Mouse (Mus musculus) liver, embryonic 11.5 days (tissue): ENCODE data around the gene Ltb4r2. TPM values are rescaled to one million over a fixed set of nuclear protein-coding genes. Genes with fewer than 3 reads are reported as not detected.
A peak's percentile ranks its signal among the peaks of the same experiment; 100 is the strongest.

Source experiments
- ATAC-seq: fragments of 200-750 bp; cut with Nextera tagmentation; replicated peaks from 2 replicates; pipeline ENCODE4 v1.8.0; 2017; ENCODE audit warnings: moderate number of reproducible peaks, mild to moderate bottlenecking, moderate TSS enrichment, moderate library complexity; ENCODE audit not compliant: low FRiP score
- DNase-seq: peaks from one replicate; pipeline ENCODE4 v3.0.0-alpha.2; 2017; ENCODE audit warnings: low spot score
- H3K27ac ChIP-seq: fragments of 300-500 bp; sonication (generic); 2 replicates; pipeline ENCODE4 v1.5.1; 2014; ENCODE audit warnings: mild to moderate bottlenecking, low read depth, low read length, control low read depth
- H3K27me3 ChIP-seq: fragments of 300-500 bp; sonication (generic); replicated peaks from 2 replicates; pipeline ENCODE4 v1.6.1; 2014; ENCODE audit warnings: low read length, mixed read lengths; ENCODE audit not compliant: control insufficient read depth, insufficient read depth
- H3K36me3 ChIP-seq: fragments of 300-500 bp; sonication (generic); 2 replicates; pipeline ENCODE4 v1.6.1; 2014; ENCODE audit warnings: mild to moderate bottlenecking, low read length, moderate library complexity, mixed read lengths; ENCODE audit not compliant: control insufficient read depth, insufficient read depth
- H3K4me1 ChIP-seq: fragments of 300-500 bp; sonication (generic); replicated peaks from 2 replicates; pipeline ENCODE4 v1.6.1; 2014; ENCODE audit warnings: low read length, mixed read lengths; ENCODE audit not compliant: control insufficient read depth, insufficient read depth
- H3K4me2 ChIP-seq: fragments of 300-500 bp; sonication (generic); 2 replicates; pipeline ENCODE4 v1.6.1; 2014; ENCODE audit warnings: mild to moderate bottlenecking, control low read depth, moderate library complexity
- H3K4me3 ChIP-seq: fragments of 300-500 bp; sonication (generic); 2 replicates; pipeline ENCODE4 v1.5.1; 2014; ENCODE audit warnings: low read depth, low read length, control low read depth
- H3K9ac ChIP-seq: fragments of 300-500 bp; sonication (generic); 2 replicates; pipeline ENCODE4 v1.6.1; 2014; ENCODE audit warnings: low read depth, low read length, control low read depth
- H3K9me3 ChIP-seq: fragments of 300-500 bp; sonication (generic); 2 replicates; pipeline ENCODE4 v1.6.1; 2016; ENCODE audit warnings: low read length, inconsistent platforms, mixed read lengths; ENCODE audit not compliant: control insufficient read depth
- WGBS: fragments of 180-500 bp; shearing (Covaris S2); extraction: QIAGEN DNeasy Blood & Tissue Kit; methylation state at CpG from one replicate; pipeline ENCODE4 v1.1.7; 2014; 5-methylcytosine and 5-hydroxymethylcytosine counted together
- polyA plus RNA-seq: library from polyadenylated mRNA; unstranded; fragments of >200 nt; fragmentation: Nextera tagmentation; extraction: Ambion mirVana; gene quantifications from 2 replicates; pipeline ENCODE4 v1.2.1, GENCODE M21; 2014

Gene Ltb4r2
- polyA plus RNA-seq, 1 experiment from 2014 or later = 1.8 TPM

DNA sequence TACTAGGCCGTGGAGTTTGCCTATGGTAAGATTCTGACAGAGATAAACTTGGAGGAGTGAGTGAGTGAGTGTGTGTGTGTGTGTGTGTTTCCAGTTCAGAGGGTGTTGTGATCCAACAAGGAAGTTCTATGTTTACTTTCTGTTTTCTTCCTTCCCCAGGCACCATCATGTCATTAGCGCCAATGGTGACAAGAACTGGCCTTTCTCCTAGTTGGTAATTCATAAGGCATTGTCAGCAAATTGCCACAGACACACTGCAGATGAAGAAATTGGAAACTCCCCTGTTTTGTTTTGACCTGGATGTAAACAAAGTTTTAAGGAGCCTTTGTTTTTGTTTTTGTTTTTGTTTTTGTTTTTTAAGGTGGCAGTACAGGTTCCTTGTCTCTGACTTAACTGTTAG, 32.2 kb downstream of the Ltb4r2 start:
- H3K27me3 ChIP-seq = no peaks in the 10 kb centered on the region
- H3K4me2 ChIP-seq = no peak overlapping the region
- peaks cover 9% of the 10 kb centered on the region for H3K4me1 ChIP-seq
- H3K9me3 ChIP-seq = no peaks in the 10 kb centered on the region
- no peak for ATAC-seq
- no peaks in the 10 kb centered on the region for H3K36me3 ChIP-seq
- H3K4me3 ChIP-seq = no peak overlapping the region
- H3K9ac ChIP-seq = no peak overlapping the region
- WGBS = 46% methylated on average over 2 of the region's 2 CpGs
- H3K27ac ChIP-seq = no peak overlapping the region
- DNase-seq = no peak

DNA sequence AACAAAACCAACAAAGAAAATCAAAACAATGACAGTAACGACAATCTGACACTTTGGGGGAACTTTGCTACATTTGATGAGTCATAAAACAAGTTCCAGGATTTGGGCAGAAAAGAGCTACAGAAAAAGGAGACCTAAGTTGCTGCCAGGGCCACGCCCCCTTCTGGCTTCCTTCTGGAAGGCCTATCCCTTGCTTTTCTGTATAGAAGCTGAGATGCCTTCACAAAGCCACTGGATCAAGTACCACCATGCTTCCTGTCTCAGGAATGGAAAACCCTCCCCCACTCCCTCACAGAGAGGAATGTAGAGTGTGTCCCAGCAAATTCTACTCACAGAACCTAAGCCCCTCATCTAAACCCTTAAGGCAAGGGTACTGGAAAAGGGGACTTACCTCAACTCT, 32.7 kb downstream of the Ltb4r2 start:
- no peak for DNase-seq
- no peaks in the 10 kb centered on the region for H3K36me3 ChIP-seq
- ATAC-seq = no peak
- no peaks in the 10 kb centered on the region for H3K9me3 ChIP-seq
- H3K4me2 ChIP-seq = no peak overlapping the region
- H3K4me1 ChIP-seq = peaks cover 9% of the 10 kb centered on the region
- H3K4me3 ChIP-seq = no peak overlapping the region
- no peak overlapping the region for H3K9ac ChIP-seq
- no peak overlapping the region for H3K27ac ChIP-seq
- H3K27me3 ChIP-seq = no peaks in the 10 kb centered on the region
- WGBS = 53% methylated on average over 2 of the region's 2 CpGs

DNA sequence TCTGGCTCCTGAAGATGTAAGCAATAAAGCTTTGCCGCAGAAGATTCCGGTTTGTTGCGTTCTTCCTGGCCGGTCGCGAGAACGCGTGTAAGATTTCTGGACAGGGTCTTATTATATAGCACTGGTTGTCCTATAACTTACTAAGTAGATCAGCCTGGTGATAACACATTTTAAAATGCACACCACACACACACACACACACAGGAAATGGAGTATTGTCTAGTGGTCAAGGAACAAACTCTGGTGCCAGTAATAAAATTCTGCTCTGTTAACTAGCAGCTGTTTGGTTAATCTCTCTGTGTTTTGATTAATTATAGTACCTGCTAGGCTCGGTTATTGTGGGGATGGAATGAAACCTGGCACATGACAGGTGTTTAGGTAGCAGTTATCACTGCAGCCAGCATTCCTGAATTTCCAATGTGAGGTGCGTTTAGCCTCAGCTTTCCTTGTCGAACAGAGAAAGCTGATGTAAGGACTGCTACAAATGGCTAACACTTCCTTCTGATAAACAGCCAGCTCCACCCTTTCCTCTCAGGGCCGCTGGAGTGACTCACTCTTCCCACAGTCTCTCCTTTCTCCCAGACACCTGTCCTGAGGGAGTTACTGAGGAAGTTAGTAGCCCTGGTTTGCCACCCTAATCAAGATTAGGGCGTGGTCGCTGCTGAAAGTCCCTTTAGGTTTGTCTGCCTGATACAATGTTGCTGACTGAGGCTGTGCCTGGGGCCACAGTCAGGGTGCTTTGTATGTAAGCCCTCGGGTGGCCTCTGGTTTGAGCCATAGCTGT, 34.3 kb downstream of the Ltb4r2 start:
- Histone ChIP-seq H3K27ac (no peak overlapping the region), H3K9me3 (no peaks in the 10 kb centered on the region), H3K4me1 (peaks cover 9% of the 10 kb centered on the region), H3K36me3 (no peaks in the 10 kb centered on the region), H3K4me3 (no peak overlapping the region), H3K9ac (no peak overlapping the region), H3K4me2 (peak overlapping the region; percentile 1; the same call in 1 of the 2 replicates), H3K27me3 (no peaks in the 10 kb centered on the region)
- 67% methylated on average over 15 of the region's 15 CpGs for WGBS
- ATAC-seq (no peak), DNase-seq (no peak)

Other genes with a start within 250 kb of the Ltb4r2 start
- not detected in 2 replicates for gene Nrl, start 236.4 kb upstream of the Ltb4r2 start, polyA plus RNA-seq
- gene Pck2, start 221.2 kb upstream of the Ltb4r2 start, polyA plus RNA-seq = 49.8 and 50.9 TPM in 2 replicates
- gene Dcaf11, start 201.4 kb upstream of the Ltb4r2 start, polyA plus RNA-seq = 72.1 and 73.6 TPM in 2 replicates
- gene A730061H03Rik, start 201.0 kb upstream of the Ltb4r2 start, polyA plus RNA-seq = 2.3 and 3.3 TPM in 2 replicates
- 2.2 and 2.6 TPM in 2 replicates for gene Fitm1, start 185.8 kb upstream of the Ltb4r2 start, polyA plus RNA-seq
- gene Psme1, start 183.3 kb upstream of the Ltb4r2 start, polyA plus RNA-seq = 172 and 177 TPM in 2 replicates
- 44.5 and 46.2 TPM in 2 replicates for gene Emc9, start 176.1 kb upstream of the Ltb4r2 start, polyA plus RNA-seq
- 256 and 277 TPM in 2 replicates for gene Psme2, start 170.3 kb upstream of the Ltb4r2 start, polyA plus RNA-seq
- gene Rnf31, start 169.7 kb upstream of the Ltb4r2 start, polyA plus RNA-seq = 21.2 and 23.1 TPM in 2 replicates
- gene Irf9, start 157.9 kb upstream of the Ltb4r2 start, polyA plus RNA-seq = 11.6 and 13.0 TPM in 2 replicates
- gene Rec8, start 143.4 kb upstream of the Ltb4r2 start, polyA plus RNA-seq = 2.8 and 5.2 TPM in 2 replicates
- 90.1 and 92.1 TPM in 2 replicates for gene Ipo4, start 125.5 kb upstream of the Ltb4r2 start, polyA plus RNA-seq
- gene Gm49378, start 123.5 kb upstream of the Ltb4r2 start, polyA plus RNA-seq = 2.7 and 2.8 TPM in 2 replicates
- 79.8 and 83.8 TPM in 2 replicates for gene Tm9sf1, start 117.6 kb upstream of the Ltb4r2 start, polyA plus RNA-seq
- gene Tssk4, start 111.2 kb upstream of the Ltb4r2 start, polyA plus RNA-seq = 0.47 and 0.49 TPM in 2 replicates
- 40.2 and 43.8 TPM in 2 replicates for gene Mdp1, start 100.9 kb upstream of the Ltb4r2 start, polyA plus RNA-seq
- 54.9 and 58.0 TPM in 2 replicates for gene Gmpr2, start 89.5 kb upstream of the Ltb4r2 start, polyA plus RNA-seq
- 489 and 507 TPM in 2 replicates for gene Nedd8, start 89.3 kb upstream of the Ltb4r2 start, polyA plus RNA-seq
- gene Tinf2, start 79.6 kb upstream of the Ltb4r2 start, polyA plus RNA-seq = 42.3 and 44.9 TPM in 2 replicates
- 3.0 and 3.3 TPM in 2 replicates for gene Tgm1, start 47.5 kb upstream of the Ltb4r2 start, polyA plus RNA-seq
- gene Rabggta, start 39.2 kb upstream of the Ltb4r2 start, polyA plus RNA-seq = 22.8 and 24.0 TPM in 2 replicates
- 48.8 and 53.9 TPM in 2 replicates for gene Dhrs1, start 15.7 kb upstream of the Ltb4r2 start, polyA plus RNA-seq
- gene Nop9, start 15.7 kb upstream of the Ltb4r2 start, polyA plus RNA-seq = 70.6 and 76.1 TPM in 2 replicates
- 8.9 and 9.1 TPM in 2 replicates for gene Cideb, start 3.0 kb upstream of the Ltb4r2 start, polyA plus RNA-seq
- gene Ltb4r1, start 4.5 kb downstream of the Ltb4r2 start, polyA plus RNA-seq = 1.6 and 1.9 TPM in 2 replicates
- gene Adcy4, start 22.7 kb downstream of the Ltb4r2 start, polyA plus RNA-seq = 3.9 and 4.8 TPM in 2 replicates
- gene Ripk3, start 27.4 kb downstream of the Ltb4r2 start, polyA plus RNA-seq = 51.6 and 52.1 TPM in 2 replicates
- 15.1 and 15.3 TPM in 2 replicates for gene Nfatc4, start 61.7 kb downstream of the Ltb4r2 start, polyA plus RNA-seq
- gene Nynrin, start 92.6 kb downstream of the Ltb4r2 start, polyA plus RNA-seq = 12.0 and 12.2 TPM in 2 replicates
- 0.47 and 0.60 TPM in 2 replicates for gene Cbln3, start 123.0 kb downstream of the Ltb4r2 start, polyA plus RNA-seq
- 12.6 and 14.6 TPM in 2 replicates for gene Khnyn, start 123.5 kb downstream of the Ltb4r2 start, polyA plus RNA-seq
- gene Sdr39u1, start 138.9 kb downstream of the Ltb4r2 start, polyA plus RNA-seq = 24.3 and 30.5 TPM in 2 replicates
- gene Cma1, start 183.2 kb downstream of the Ltb4r2 start, polyA plus RNA-seq = not detected in 2 replicates
- gene Cma2, start 189.6 kb downstream of the Ltb4r2 start, polyA plus RNA-seq = not detected in 2 replicates